In the genomic region with DNA sequence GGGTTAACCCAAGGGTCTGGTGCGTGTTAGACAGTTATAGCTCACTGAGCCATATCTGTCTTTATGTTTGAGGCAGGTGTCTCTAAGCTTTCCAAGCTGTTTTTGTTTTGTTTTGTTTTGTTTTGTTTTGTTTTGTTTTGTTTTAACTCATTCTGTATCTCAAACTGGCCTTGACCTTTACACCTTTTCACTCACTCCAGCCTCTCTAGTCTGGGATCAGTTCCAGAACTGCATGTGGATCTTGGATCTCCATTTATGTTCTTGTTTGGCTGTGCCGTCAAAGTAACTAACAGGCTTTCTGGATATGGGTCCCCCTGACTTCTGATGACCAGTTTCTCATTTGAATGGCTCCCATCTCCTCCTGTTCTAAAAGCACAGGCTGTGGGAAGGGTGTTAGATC, we compare ENCODE assay signal across 21 mouse cellular contexts.
DNase-seq lines count a peak whose midpoint lies in the region; ATAC-seq and TF ChIP-seq lines count a peak whose summit lies in the region.
"Had no signal": no experiment of that assay in that cellular context is flagged by ENCODE, and none has a peak within 500 bp of the region (broad histone marks: within the 10 kb centered on the region; RNA-seq: fewer than 3 reads in every experiment).

No protein-coding gene starts in this region.

- no peak for TF ChIP-seq POLR2A in kidney, adult 2 months (IDR thresholded peaks at IDR 0.05; ENCODE audit: low read depth, low read length)
- TF ChIP-seq POLR2A in liver, adult 2 months (IDR thresholded peaks at IDR 0.05; ENCODE audit: extremely low read depth, insufficient read depth, low read length) = no peak

- 67% methylated on average over 2 of the region's 2 CpGs for WGBS in kidney, adult 2 months
- 64% methylated on average over 2 of the region's 2 CpGs for WGBS in kidney, embryonic 15.5 days
- WGBS in liver, adult 2 months = 42% methylated on average over 2 of the region's 2 CpGs
- WGBS in stomach, embryonic 14.5 days = 82% methylated on average over 2 of the region's 2 CpGs
- WGBS in stomach, postnatal 0 days = 68% methylated on average over 2 of the region's 2 CpGs

- no peaks in the 10 kb centered on the region for H3K9me3 ChIP-seq in kidney, embryonic 15.5 days (replicated peaks)
- no peaks in the 10 kb centered on the region for H3K9me3 ChIP-seq in stomach, embryonic 14.5 days (ENCODE audit: control insufficient read depth, low read depth, low read length)
- H3K9me3 ChIP-seq in stomach, postnatal 0 days (ENCODE audit: control insufficient read depth, low read length) = no peaks in the 10 kb centered on the region
- H3K9me3 ChIP-seq: embryonic facial prominence, embryonic 12.5 days; embryonic facial prominence, embryonic 15.5 days; hindbrain, embryonic 12.5 days; hindbrain, embryonic 15.5 days had no signal

- H3K79me2 ChIP-seq in liver, adult 2 months (ENCODE audit: control insufficient read depth, insufficient read depth, low read length) = no peaks in the 10 kb centered on the region

- no peak for ATAC-seq in kidney, embryonic 15.5 days (replicated peaks; ENCODE audit: low FRiP score)
- ATAC-seq in stomach, embryonic 14.5 days (ENCODE audit: insufficient number of reproducible peaks, insufficient read depth, low FRiP score, low read depth) = no peak
- no peak for ATAC-seq in stomach, postnatal 0 days (ENCODE audit: low FRiP score, low TSS enrichment)
- ATAC-seq: activated CD4-positive, CD25-positive, alpha-beta regulatory T cell, adult 4 months; forebrain, embryonic 14.5 days; forebrain, postnatal 0 days had no signal

- H3K4me2 ChIP-seq in kidney, embryonic 15.5 days = no peak overlapping the region
- H3K4me2 ChIP-seq in stomach, embryonic 14.5 days (replicated peaks; ENCODE audit: low read depth, low read length) = no peak overlapping the region
- H3K4me2 ChIP-seq in stomach, postnatal 0 days (replicated peaks; ENCODE audit: low read depth) = no peak overlapping the region
- H3K4me2 ChIP-seq: embryonic facial prominence, embryonic 12.5 days; embryonic facial prominence, embryonic 15.5 days; heart, embryonic 11.5 days; hindbrain, embryonic 12.5 days; hindbrain, embryonic 15.5 days had no signal

- TF ChIP-seq EP300 in stomach, postnatal 0 days (optimal IDR thresholded peaks at IDR 0.05) = no peak

- H3K36me3 ChIP-seq in kidney, adult 2 months (ENCODE audit: control insufficient read depth, insufficient read depth, low read length) = no peaks in the 10 kb centered on the region
- H3K36me3 ChIP-seq in kidney, embryonic 15.5 days = no peaks in the 10 kb centered on the region
- H3K36me3 ChIP-seq in liver, adult 2 months (ENCODE audit: control insufficient read depth, insufficient read depth, low read length) = no peaks in the 10 kb centered on the region
- no peaks in the 10 kb centered on the region for H3K36me3 ChIP-seq in stomach, embryonic 14.5 days (ENCODE audit: control insufficient read depth, insufficient read depth, low read length)
- H3K36me3 ChIP-seq in stomach, postnatal 0 days (ENCODE audit: control insufficient read depth, insufficient read depth, low read length) = no peaks in the 10 kb centered on the region
- H3K36me3 ChIP-seq: embryonic facial prominence, embryonic 12.5 days; embryonic facial prominence, embryonic 15.5 days; hindbrain, embryonic 12.5 days; hindbrain, embryonic 15.5 days had no signal

- H3K4me1 ChIP-seq in kidney, adult 2 months (ENCODE audit: control insufficient read depth, insufficient read depth, low read length) = no peaks in the 10 kb centered on the region; the same call in 1 of the 2 replicates
- no peaks in the 10 kb centered on the region for H3K4me1 ChIP-seq in kidney, embryonic 15.5 days
- H3K4me1 ChIP-seq in liver, adult 2 months (ENCODE audit: control insufficient read depth, insufficient read depth, low read length) = no peaks in the 10 kb centered on the region
- H3K4me1 ChIP-seq in stomach, embryonic 14.5 days (ENCODE audit: control insufficient read depth, insufficient read depth, low read length) = no peaks in the 10 kb centered on the region
- H3K4me1 ChIP-seq in stomach, postnatal 0 days (replicated peaks; ENCODE audit: control insufficient read depth, insufficient read depth) = no peaks in the 10 kb centered on the region
- H3K4me1 ChIP-seq: embryonic facial prominence, embryonic 12.5 days; embryonic facial prominence, embryonic 15.5 days; hindbrain, embryonic 12.5 days; hindbrain, embryonic 15.5 days had no signal

- no peak overlapping the region for H3K27ac ChIP-seq in kidney, adult 2 months (ENCODE audit: insufficient read depth, low read depth, low read length)
- H3K27ac ChIP-seq in kidney, embryonic 15.5 days = no peak overlapping the region
- H3K27ac ChIP-seq in liver, adult 2 months (replicated peaks; ENCODE audit: insufficient read depth, low read depth, low read length) = no peak overlapping the region
- peak overlapping the region; percentile 30; the same call in 1 of the 2 replicates for H3K27ac ChIP-seq in stomach, embryonic 14.5 days (ENCODE audit: low read length)
- H3K27ac ChIP-seq in stomach, postnatal 0 days (replicated peaks) = no peak overlapping the region
- H3K27ac ChIP-seq: embryonic facial prominence, embryonic 12.5 days; embryonic facial prominence, embryonic 15.5 days; gastrocnemius, adult 2 months; hindbrain, embryonic 12.5 days; hindbrain, embryonic 15.5 days had no signal

- no peak overlapping the region for H3K9ac ChIP-seq in kidney, embryonic 15.5 days
- no peak overlapping the region for H3K9ac ChIP-seq in liver, adult 2 months (ENCODE audit: low read depth, low read length)
- no peak overlapping the region for H3K9ac ChIP-seq in stomach, embryonic 14.5 days (replicated peaks; ENCODE audit: low read depth, low read length)
- no peak overlapping the region for H3K9ac ChIP-seq in stomach, postnatal 0 days (ENCODE audit: low read length)
- H3K9ac ChIP-seq: embryonic facial prominence, embryonic 12.5 days; embryonic facial prominence, embryonic 15.5 days; forebrain, postnatal 0 days; hindbrain, embryonic 12.5 days; hindbrain, embryonic 15.5 days had no signal

- no peak overlapping the region for H3K4me3 ChIP-seq in kidney, adult 2 months (ENCODE audit: insufficient read depth, low read depth, low read length)
- no peak overlapping the region for H3K4me3 ChIP-seq in kidney, embryonic 15.5 days (replicated peaks)
- H3K4me3 ChIP-seq in liver, adult 2 months (ENCODE audit: insufficient read depth, low read depth, low read length) = no peak overlapping the region
- H3K4me3 ChIP-seq in stomach, embryonic 14.5 days (ENCODE audit: low read depth, low read length) = no peak overlapping the region
- H3K4me3 ChIP-seq in stomach, postnatal 0 days (ENCODE audit: low read depth, low read length) = no peak overlapping the region
- H3K4me3 ChIP-seq: embryonic facial prominence, embryonic 12.5 days; embryonic facial prominence, embryonic 15.5 days; gastrocnemius, adult 2 months; hindbrain, embryonic 12.5 days; hindbrain, embryonic 15.5 days had no signal

- peak; percentile 70 for DNase-seq in kidney, adult 2 months
- peak; percentile 76 for DNase-seq in liver, adult 2 months (ENCODE audit: extremely low read depth, low read depth, low spot score)
- no peak for DNase-seq in liver
- DNase-seq in stomach, postnatal 0 days (ENCODE audit: low spot score) = no peak
- DNase-seq: adrenal gland, postnatal 10 days; adrenal gland, postnatal 36 days; cerebellum, adult 2 months; cerebellum, adult 9-11 months; cerebellum, postnatal 25 days; forebrain, postnatal 0 days; gastrocnemius, adult 2 months; gastrocnemius, postnatal 14 days had no signal

- no peaks in the 10 kb centered on the region for H3K27me3 ChIP-seq in kidney, adult 2 months (replicated peaks; ENCODE audit: control insufficient read depth, insufficient read depth, low read length)
- no peaks in the 10 kb centered on the region for H3K27me3 ChIP-seq in kidney, embryonic 15.5 days
- H3K27me3 ChIP-seq in liver, adult 2 months (ENCODE audit: control insufficient read depth, insufficient read depth, low read length) = no peaks in the 10 kb centered on the region
- H3K27me3 ChIP-seq in stomach, embryonic 14.5 days (ENCODE audit: control insufficient read depth, insufficient read depth, low read length) = no peaks in the 10 kb centered on the region
- H3K27me3 ChIP-seq in stomach, postnatal 0 days (ENCODE audit: control insufficient read depth, insufficient read depth, low read length) = no peaks in the 10 kb centered on the region
- H3K27me3 ChIP-seq: embryonic facial prominence, embryonic 12.5 days; embryonic facial prominence, embryonic 15.5 days; hindbrain, embryonic 12.5 days; hindbrain, embryonic 15.5 days had no signal

- no peak for TF ChIP-seq CTCF in kidney, adult 2 months (conservative IDR thresholded peaks at IDR 0.05; ENCODE audit: insufficient read depth, insufficient read length, low read depth, low read length)
- no peak for TF ChIP-seq CTCF in liver, adult 2 months (IDR thresholded peaks at IDR 0.05; ENCODE audit: low read depth, low read length)
- TF ChIP-seq CTCF in stomach, postnatal 0 days (IDR thresholded peaks at IDR 0.05; ENCODE audit: low read depth) = no peak

Comparison
In these comparisons a context has a peak if more than half of its experiments do, and no peak if none do; other contexts are left out.
1. DNase-seq: peak in kidney, adult 2 months (single experiment) and liver, adult 2 months (single experiment); none in liver (single experiment) and stomach, postnatal 0 days (single experiment).